Mouse (Mus musculus) right cerebral cortex, postnatal 14 days (tissue): ENCODE results near the gene Alyref2.
"Not testable (repeated sequence)": the region's sequence is repeated elsewhere in the genome, so short reads cannot be mapped to it uniquely, and the experiment has no call there.

Experiments used
- DNase-seq: peaks from one replicate; pipeline ENCODE4 v3.0.0; 2022

Alyref2 gene

DNA sequence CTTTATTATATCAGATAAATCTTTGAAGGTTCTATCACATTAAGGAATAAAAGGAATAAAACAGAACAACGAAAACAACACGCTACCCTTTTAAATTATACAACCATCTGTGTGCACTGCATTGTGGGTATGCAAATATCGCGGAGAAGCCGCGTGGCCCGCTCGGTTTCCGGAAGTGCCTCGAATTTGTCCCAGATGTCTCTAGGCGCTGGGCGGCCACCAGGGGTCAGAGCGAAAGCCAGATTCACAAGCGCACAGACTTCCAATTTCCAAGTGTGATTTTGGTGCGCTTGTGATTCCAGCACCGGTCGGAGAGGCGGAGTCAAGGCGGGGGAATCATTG is at the start of gene Alyref2:
Gene Alyref2 (plus strand): TSS at position 229 of the 342 bp plus-strand sequence.
- peak; percentile 92 for DNase-seq

DNA sequence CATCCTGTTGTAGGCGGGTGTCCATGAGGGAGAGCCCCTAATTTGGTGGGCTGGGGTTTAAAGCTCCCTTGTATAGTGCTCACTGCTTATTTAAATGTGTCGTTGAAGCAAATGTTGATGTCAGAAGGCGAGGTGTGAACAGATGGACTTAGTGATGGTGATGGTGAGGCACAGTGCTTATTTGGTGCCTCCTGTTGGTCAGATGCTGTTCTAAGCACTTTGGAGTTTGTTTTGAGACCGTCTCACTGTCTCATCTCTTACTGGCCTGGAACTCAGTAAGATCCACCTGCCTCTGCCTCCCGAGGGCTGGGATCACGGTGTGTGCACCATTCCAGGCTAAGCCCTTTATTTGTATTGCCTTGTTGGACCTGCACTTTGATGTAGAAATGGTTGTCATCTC is 48.4 kb upstream of the Alyref2 start:
- no peak for DNase-seq

DNA sequence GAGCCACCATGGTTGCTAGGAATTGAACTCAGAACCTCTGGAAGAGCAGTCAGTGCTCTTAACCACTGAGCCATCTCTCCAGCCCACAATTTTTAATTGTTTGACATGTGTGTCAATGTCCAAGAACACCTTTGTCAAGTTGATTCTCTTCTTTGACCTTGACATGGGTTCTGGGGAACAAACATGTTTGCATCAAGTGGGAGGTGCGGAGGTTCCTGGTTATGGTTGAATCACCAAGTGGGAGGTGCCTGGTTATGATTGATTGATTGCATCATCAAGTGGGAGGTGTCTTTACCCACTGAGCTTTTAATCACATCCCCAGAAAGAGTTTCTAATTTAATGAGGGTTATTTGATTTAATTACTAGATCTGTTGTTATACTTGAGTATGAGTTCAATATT is 45.7 kb upstream of the Alyref2 start:
- no peak for DNase-seq

DNA sequence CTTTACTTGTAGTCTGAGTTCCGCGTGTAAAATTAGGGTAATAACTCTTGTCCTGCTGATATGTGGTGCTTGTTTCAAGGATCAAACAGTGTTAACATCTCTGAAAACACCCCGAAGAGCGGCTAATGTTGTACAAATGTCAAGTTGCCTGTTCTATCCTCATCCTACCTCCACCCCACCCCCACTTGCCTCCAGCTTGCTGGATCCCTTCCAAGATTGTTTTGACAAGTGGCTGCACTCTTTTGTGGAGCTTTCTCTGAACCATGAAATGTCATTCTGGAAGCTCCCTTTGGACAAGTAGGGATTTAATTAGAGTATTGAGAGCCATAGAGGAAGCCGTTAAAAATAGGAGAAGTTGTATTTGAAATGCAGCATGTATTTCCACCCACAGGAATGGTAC is 43.5 kb upstream of the Alyref2 start:
- no peak for DNase-seq

DNA sequence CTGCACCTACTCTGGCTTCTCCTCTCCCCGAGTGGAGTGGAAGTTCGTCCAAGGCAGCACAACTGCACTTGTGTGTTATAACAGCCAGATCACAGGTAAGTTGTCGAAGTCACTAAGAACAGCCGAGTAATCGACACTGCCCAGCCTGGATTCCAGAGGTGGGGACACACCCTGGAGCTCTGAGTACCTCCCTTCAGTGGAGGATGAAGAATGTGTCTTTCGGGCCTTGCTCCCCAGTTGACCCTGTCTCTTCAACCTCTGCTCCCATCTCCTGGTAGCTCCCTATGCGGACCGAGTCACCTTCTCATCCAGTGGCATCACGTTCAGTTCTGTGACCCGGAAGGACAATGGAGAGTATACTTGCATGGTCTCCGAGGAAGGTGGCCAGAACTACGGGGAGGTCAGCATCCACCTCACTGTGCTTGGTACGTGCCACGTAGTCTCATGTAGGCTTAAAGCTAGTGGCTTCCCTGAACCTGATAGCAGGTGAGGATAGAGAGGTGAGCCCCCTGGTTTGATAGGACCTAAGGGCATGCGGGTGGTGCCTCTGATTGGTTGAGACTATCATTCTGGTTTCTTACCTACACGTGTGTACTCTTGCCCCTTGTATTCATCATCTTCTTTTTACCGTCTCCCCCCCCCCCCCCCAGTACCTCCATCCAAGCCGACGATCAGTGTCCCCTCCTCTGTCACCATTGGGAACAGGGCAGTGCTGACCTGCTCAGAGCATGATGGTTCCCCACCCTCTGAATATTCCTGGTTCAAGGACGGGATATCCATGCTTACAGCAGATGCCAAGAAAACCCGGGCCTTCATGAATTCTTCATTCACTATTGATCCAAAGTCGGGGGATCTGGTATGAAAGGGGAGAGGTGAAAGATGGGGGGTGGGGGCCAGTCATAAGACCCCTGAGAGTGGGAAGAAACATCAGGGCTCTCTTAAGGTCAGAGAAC is 42.5 kb upstream of the Alyref2 start:
- no peak for DNase-seq

DNA sequence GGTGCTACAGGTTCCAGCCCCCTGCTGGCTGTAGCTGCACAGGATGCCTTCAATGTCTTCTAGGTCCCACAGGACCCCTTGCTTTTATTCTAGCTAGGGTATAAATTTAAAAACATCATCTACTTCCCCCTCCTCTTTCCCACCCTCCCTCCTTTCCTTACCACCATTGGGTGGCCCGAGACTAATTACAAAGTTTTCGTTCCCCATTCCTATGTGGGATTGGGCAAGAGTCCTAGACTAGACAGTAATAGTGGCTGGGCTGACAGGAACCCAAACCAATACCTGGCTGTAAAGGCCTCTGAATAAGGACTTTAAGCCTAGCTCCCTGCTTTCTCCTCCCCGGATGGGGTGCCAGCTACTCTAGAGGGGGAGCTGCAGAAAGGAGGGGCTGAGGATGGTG is 40.1 kb upstream of the Alyref2 start:
- no peak for DNase-seq

DNA sequence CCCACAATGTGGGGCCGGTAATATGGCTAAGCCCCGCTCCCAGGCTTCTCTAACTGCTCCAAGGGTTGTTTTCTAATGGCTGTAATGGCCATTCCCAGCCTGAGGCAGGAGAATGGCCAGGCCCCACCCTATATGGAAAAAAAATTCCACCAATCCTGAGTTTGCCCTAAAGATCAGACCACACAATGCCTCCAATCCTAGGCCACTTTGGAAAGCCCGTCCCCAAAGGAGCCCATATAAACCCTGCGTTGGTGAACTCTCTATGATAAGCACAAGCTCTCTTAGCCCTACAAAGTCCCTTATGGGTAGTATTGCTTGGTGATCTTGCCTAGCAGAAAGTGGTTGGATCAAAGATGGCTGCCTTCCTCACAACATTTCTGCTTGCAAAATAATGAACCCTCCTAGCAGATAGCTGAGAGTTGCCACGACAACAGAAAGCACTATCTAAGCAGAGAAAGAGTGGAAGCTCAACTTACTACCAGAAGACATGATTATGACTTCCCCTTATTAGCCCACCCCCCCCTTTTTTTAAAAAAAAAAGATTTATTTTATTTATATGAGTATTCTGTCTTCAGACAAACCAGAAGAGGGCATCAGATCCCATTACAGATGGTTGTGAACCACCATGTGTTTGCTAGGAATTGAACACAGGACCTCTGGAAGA is 37.4 kb upstream of the Alyref2 start:
- no peak for DNase-seq

DNA sequence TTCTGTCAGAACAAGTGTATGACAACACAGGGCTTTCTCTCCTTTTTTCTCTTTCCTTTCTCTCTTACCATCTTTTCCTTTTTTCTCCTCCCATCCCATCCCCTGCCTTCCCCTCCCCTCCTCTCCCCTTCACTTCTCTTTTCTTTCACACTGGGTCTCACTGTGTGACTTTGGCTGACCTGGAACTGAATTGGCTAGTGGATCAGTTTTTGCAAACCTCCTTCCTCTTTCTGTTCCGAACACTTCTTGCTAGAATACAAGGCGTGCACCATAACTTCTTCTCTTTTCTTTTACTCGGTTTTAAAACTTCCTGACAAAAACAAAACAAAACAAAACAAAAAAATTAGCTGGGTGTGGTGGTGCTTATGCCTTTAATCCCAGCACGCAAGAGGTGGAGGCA is 36.7 kb upstream of the Alyref2 start:
- DNase-seq: no peak

DNA sequence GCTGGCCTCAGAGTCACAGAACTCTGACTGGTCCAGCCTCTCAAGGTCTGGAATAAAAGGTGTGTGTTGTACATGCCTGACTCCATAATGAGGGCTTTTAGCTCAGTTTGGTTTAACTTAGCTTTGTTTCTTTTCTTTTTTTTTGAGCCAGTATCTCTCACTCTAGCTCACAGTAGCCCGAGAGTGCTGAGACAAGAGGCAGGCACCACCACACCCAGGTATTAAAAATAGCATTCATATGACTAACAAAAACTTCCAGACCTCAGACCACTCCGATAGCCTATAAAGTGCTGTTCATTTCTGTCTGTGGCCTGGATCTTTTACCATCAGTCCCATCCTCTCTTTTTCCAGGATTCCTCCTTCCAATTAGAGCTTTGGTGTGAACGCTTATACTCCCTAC is 33.6 kb upstream of the Alyref2 start:
- DNase-seq: no peak

DNA sequence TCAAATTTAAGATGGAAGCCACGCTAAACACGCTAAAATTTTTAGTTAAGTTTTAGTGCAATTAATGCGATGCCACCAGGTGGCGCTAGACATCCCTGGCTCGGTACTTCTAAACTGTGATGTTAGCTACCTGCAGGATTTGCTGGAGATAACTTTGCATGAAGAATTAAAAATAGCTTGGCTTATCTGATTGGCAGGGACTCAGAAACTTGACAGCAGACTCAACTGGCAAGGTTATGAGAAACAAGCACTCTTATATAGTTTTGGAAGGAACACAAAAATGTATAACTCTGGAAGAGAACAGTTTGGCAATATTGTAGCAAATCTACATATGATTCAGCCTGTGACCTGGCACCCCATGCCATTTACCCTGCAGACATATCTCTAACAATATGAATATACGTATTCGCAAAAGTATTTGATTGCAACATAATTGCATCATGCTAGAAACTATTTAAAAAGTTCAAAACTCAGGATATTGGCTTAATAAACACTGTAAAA is 32.9 kb upstream of the Alyref2 start:
- peak; percentile 64 for DNase-seq

DNA sequence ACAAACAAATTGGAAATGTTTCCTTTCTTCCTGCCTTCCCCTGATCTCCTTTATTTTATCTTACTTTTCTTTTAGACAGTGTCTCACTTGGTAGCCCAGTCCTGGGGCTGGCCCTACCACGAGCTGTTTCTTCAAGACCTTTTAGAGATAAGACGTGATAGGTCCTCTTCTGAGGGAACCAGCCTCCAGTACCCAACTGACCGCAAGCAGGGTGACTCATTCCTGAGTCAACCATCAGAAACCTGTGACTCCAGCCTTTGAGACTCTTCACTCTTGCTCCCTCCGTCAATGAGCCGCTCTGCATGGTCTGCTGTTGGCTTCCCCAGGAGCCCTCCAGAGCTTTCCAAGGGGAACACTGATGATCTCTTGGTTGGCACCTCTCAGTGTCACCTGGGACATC is 32.4 kb upstream of the Alyref2 start:
- DNase-seq: no peak

DNA sequence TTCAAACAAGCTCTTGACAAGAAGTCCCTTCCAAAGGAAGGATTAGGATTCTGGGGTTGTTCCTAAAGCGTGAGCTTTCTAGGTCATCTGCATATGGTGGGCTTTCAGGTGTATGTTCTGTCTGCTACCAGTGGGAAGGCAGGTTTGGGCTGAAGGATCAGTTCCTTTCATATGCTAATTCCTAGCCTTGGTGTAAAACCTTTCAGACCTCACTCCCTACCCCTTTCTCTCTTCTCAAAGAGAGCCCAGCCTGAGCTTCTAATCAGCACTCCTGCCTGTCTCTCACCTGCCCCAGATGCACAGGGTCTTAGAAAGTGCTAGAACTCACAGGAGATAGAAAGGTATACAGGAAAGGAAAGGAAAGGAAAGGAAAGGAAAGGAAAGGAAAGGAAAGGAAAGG is 31.8 kb upstream of the Alyref2 start:
- no peak for DNase-seq

DNA sequence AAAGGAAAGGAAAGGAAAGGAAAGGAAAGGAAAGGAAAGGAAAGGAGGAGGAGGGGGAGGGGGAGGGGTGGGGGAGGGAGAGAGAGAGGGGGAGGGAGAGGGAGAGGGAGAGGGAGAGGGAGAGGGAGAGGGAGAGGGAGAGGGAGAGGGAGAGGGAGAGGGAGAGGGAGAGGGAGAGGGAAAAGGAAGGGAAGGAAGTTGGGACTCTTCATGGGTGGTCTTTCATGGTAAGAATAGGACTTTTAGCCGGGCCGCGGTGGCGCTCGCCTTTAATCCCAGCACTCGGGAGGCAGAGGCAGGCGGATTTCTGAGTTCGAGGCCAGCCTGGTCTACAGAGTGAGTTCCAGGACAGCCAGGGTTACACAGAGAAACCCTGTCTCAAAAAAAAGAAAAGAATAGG is 31.3 kb upstream of the Alyref2 start:
- not testable (repeated sequence) for DNase-seq

DNA sequence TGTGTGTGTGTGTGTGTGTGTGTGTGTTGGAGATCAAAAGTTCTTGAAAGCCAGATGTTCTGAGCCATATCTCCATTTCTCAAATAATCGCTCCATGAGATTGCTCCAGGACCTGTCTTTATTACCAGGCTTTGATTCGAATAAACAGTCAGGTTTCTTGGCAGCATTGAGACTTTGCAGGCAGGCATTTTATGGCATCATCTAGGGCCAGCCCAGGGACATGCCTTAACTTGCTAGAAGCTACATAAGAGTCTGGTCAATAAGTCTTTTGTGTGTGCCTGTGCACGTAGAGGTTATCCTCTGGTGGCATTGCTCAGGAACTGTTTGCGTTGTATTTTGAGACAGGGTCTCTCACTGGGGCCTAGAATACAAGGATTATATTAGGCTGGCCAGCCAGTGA is 29.8 kb upstream of the Alyref2 start:
- no peak for DNase-seq

DNA sequence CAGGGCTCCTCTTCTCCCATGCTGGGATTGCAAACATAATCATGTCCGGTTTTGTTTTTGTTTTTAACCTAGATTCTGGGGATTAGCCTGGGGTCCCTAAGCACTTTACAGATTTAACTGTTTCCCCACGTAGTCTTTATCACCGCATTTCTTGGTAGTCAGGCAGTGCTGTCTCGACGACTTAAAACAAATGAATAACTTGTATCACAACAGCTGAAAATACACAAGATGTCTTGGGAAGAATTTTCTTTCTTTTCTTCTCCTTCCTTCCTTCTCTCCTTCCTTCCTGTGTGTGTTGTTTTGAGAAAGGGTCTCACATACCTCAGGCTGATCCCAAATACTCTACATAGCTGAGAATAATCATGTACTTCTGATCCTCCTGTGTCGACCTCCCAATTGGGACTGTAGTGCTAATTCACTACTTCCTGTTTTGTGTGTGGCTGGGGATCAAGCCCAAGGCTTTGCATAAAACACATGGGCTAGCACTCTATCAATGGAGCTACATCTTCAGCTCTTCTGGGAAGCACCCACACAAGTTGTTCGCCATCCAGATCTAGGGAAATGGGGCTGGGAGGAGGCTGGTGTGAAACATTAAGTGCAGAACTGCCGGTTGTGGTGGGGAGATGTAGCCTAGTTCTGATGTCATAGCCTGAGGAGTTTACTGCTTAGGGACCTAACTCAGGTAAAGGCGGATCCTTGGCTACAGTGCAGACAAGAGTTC is 29.2 kb upstream of the Alyref2 start:
- DNase-seq: no peak

DNA sequence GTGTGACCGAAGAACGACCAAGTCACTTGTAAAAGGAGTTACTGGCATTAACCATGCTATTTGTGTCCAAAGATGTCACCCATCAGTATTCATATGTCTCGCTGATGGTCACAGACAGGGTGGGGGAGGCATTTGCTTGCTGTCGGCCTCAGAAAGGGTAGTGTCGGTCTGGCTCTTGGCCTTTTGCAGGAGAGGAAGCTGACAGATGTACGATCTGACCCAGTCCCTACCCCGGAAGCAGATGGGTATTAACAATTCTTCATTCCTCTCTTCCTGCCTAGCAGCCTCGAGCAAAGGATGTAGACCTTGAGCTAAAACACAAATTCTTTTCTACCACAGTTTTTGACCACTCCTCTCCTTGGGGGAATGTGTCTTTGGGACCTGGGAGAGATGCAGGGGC is 26.2 kb upstream of the Alyref2 start:
- no peak for DNase-seq

DNA sequence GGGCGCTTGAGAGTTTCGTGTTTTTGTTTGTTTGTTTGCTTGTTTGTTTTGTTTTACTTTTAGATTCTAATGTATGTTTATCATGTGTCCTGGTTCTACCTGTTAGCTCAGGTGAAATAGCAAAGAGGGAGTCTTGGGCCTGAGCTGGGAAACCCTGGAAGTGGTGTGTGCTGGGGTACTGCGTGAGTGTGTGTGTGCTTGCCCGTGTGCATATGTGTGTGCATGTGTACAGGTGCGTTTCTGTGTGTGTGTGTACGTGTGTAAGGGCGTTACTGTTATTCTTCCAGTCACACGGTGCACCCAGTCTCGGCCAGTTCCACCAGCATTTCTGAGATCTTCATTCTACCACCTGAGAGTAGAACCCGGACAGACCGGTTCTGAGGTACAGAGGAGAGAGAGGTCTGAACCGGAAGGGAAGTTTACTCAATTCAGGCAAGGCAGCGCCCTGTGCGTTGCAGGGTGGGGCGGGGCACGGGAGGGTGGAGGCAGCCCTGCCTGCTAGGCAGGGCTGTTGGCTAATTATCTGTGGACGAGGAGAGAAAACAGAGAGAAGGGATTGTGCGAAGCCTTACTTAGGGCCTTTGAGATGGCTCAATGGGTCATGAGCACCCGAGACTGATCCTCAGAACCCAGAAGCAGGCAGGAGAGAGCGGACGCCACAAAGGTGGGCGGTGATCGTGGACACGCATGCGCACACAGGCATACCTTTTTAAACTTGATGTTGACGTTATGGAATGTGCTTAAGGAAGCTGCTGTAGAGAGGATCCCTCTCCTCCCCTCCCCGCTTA is 25.3 kb upstream of the Alyref2 start:
- DNase-seq: no peak

DNA sequence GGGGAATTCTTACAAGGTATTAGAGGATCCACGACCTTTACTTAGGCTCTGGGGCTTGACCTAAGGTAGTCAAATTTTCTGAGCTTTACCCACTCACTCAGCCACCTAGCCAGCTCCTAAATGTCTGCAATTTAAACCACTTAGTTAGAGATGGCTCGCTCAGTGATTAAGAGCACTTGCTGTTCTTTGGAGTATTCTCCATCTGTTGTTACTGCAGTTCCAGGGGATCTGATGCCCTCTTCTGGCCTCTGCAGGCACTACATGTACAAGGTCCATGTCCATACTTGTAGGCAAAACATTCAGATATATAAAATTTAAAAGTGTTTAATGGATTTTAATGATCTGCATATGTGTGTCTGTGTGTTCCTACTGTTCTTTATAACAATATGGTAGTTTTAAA is 24.3 kb upstream of the Alyref2 start:
- DNase-seq: peak; percentile 75

DNA sequence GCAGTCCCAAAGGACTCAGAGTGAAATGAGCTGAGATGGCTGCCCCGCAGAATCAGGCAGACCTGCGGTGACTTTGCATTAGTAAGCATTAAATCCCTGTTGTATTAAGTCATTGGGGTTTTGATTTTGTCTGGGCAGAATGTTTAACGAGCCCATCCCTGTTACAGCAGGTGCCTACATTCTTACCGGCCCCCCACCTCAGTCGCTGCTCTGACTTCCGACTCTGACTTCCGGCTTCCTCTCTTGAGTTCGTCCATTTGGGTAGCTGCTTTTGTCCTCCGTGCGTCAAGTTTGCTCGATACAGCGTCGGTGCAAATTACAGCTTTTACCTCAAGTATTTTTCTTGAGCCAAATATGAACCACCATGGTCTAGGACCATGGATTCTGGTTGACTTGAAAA is 9.0 kb upstream of the Alyref2 start:
- no peak for DNase-seq

DNA sequence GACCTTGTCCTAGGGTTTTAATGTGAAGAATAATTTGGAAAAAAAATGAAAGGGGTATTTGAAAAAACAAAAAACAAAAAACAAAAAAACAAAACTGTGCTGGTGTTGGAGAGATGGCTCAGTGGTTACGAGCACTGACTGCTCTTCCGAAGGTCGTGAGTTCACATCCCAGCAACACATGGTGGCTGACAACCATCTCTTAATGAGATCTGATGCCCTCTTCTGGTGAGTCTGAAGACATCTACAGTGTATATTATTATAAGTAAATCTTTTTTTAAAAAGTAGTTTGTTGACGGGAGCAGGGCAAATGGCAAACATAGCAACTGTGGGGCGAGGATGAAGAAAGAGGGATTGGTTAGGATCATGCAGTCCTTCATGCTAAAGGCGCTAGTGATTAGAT is 7.9 kb upstream of the Alyref2 start:
- DNase-seq: no peak

DNA sequence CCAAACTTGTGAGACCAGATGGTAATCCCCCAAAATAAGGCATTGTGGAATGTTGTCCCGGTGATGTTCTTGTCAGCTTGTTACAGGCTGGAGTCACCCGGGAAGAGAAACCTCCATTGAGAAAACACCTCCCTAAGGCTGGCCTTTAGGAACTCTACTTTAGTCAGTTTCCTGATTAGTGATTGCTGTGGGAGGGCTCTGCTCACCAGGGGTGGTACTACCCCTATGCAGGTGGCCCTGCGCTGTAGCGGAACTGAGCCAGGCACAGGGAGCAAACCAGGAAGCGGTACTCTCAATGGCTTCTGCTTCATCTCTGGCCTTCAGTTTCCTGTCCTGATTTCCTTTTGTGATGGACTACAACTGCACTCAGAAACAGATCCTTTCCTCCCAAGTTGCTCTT is 3.4 kb upstream of the Alyref2 start:
- DNase-seq: no peak

DNA sequence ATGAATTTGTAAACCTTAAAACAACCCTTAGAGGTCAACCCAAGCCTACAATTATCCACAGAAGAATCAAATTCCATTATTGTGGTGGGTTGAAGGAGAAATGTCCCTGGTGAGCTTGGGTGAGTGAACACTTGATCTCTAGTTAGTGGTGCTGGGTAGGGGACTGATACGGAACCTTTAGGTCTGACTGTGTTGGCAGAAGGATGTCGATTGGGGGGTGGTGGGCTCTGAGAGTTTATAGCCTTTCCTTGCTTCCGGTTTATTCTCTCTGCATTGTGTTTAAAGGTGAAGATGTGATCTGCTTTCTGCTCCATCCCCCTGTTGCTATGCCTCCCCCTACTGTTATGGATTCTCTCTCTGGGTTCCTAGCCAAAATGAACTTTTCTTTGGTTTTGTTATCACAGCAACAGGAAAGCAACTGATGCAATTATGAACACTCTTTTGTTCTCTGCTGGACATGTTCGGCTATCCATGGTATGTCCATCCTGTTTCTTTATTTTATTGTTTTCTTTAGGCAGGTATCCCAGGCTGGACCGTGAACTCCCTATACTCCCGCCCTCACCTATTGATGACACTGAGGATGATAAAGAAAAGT is 2.2 kb upstream of the Alyref2 start:
- no peak for DNase-seq
